Mouse (Mus musculus) forebrain, postnatal 0 days (tissue): ENCODE data around the gene Hdgfl3. TPM values are rescaled to one million over a fixed set of nuclear protein-coding genes. Genes with fewer than 3 reads are reported as not detected.

Source experiments
- ATAC-seq: fragments of 200-750 bp; cut with Nextera tagmentation; 2 replicates; pipeline ENCODE4 v1.8.0; 2017; ENCODE audit warnings: mild to moderate bottlenecking, moderate library complexity
- DNase-seq: peaks from one replicate; pipeline ENCODE4 v3.0.0-alpha.2; 2015
- H3K27ac ChIP-seq: fragments of 300-500 bp; sonication (generic); 2 replicates; pipeline ENCODE4 v1.5.1; 2014; ENCODE audit warnings: low read depth, mild to moderate bottlenecking, antibody characterized with exemption, low read length, moderate library complexity, mixed read lengths
- H3K27me3 ChIP-seq: fragments of 300-500 bp; sonication (generic); 2 replicates; pipeline ENCODE4 v1.6.1; 2014; ENCODE audit warnings: mild to moderate bottlenecking, low read length, mixed read lengths; ENCODE audit not compliant: insufficient read depth
- H3K36me3 ChIP-seq: fragments of 300-500 bp; sonication (generic); 2 replicates; pipeline ENCODE4 v1.6.1; 2014; ENCODE audit warnings: mild to moderate bottlenecking, moderate library complexity; ENCODE audit not compliant: insufficient read depth
- H3K4me1 ChIP-seq: fragments of 300-500 bp; sonication (generic); 2 replicates; pipeline ENCODE4 v1.6.1; 2014; ENCODE audit warnings: antibody characterized with exemption; ENCODE audit not compliant: insufficient read depth
- H3K4me2 ChIP-seq: fragments of 300-500 bp; sonication (generic); 2 replicates; pipeline ENCODE4 v1.6.1; 2014; ENCODE audit warnings: low read depth, mild to moderate bottlenecking, moderate library complexity
- H3K4me3 ChIP-seq: fragments of 300-500 bp; sonication (generic); 2 replicates; pipeline ENCODE4 v1.5.1; 2014; ENCODE audit warnings: low read depth, low read length, mixed read lengths
- H3K9ac ChIP-seq: fragments of 300-500 bp; sonication (generic); 2 replicates; pipeline ENCODE4 v1.6.1; 2014; ENCODE audit warnings: mild to moderate bottlenecking
- H3K9me3 ChIP-seq: fragments of 300-500 bp; sonication (generic); 2 replicates; pipeline ENCODE4 v1.6.1; 2016; ENCODE audit warnings: low read length
- CTCF ChIP-seq: sonication (generic); IDR thresholded peaks from 2 replicates; pipeline ENCODE4 v1.5.1; 2016; ENCODE audit warnings: antibody characterized with exemption, control low read depth, low read depth
- WGBS: fragments of 180-500 bp; shearing (Covaris S2); extraction: QIAGEN DNeasy Blood & Tissue Kit; methylation state at CpG from one replicate; pipeline ENCODE4 v1.1.7; 2014; 5-methylcytosine and 5-hydroxymethylcytosine counted together
- polyA plus RNA-seq: library from polyadenylated mRNA; unstranded; fragments of >200 nt; fragmentation: Nextera tagmentation; extraction: Ambion mirVana; gene quantifications from 2 replicates; pipeline ENCODE4 v1.2.1, GENCODE M21; 2015
- total RNA-seq: library from RNA; depleted of rRNA; stranded (reverse); fragments of >200 nt; gene quantifications from 2 replicates; pipeline ENCODE4 v1.2.3, GENCODE M21; 2014

Hdgfl3 gene
- total and polyA plus RNA-seq, 2 experiments from 2014 or later = 62.5 to 191 TPM

- peak; percentile 79 for DNase-seq
- Histone ChIP-seq H3K36me3 (no peaks in the 10 kb centered on the region), H3K9me3 (no peaks in the 10 kb centered on the region), H3K4me1 (peaks cover 21% of the 10 kb centered on the region), H3K9ac (peak overlapping the region; percentile 95), H3K4me2 (peak overlapping the region; percentile 61), H3K4me3 (peak overlapping the region; percentile 98), H3K27ac (peak overlapping the region; percentile 95), H3K27me3 (no peaks in the 10 kb centered on the region)
- TF ChIP-seq CTCF = no peak
- 3% methylated on average over 93 of the region's 103 CpGs for WGBS
- ATAC-seq = peak; percentile 78
These were observed 539 bp downstream of the Hdgfl3 start for GRCm38 (mm10) chr7:81933601-81934266.

- H3K9ac ChIP-seq = peak overlapping the region; percentile 95
- peak overlapping the region; percentile 61 for H3K4me2 ChIP-seq
- H3K4me1 ChIP-seq = peaks cover 21% of the 10 kb centered on the region
- 2% methylated on average over 23 of the region's 23 CpGs for WGBS
- TF ChIP-seq CTCF = no peak
- DNase-seq (peak; percentile 53), ATAC-seq (no peak)
- peak overlapping the region; percentile 95 for H3K27ac ChIP-seq
- H3K27me3 ChIP-seq = no peaks in the 10 kb centered on the region
- peak overlapping the region; percentile 98 for H3K4me3 ChIP-seq
- H3K9me3 ChIP-seq = no peaks in the 10 kb centered on the region
- no peaks in the 10 kb centered on the region for H3K36me3 ChIP-seq
These were observed 1.1 kb downstream of the Hdgfl3 start for GRCm38 (mm10) chr7:81933061-81933600.

GRCm38 (mm10) chr7:81932521-81933045, 1.7 kb downstream of the Hdgfl3 start:
- no peak overlapping the region for H3K27ac ChIP-seq
- H3K36me3 ChIP-seq = no peaks in the 10 kb centered on the region
- ATAC-seq (no peak), DNase-seq (no peak)
- peak overlapping the region; percentile 98 for H3K4me3 ChIP-seq
- H3K27me3 ChIP-seq = no peaks in the 10 kb centered on the region
- H3K4me1 ChIP-seq = peaks cover 21% of the 10 kb centered on the region
- H3K4me2 ChIP-seq = peak overlapping the region; percentile 61
- TF ChIP-seq CTCF = no peak
- WGBS = 15% methylated on average over 5 of the region's 5 CpGs
- H3K9me3 ChIP-seq = no peaks in the 10 kb centered on the region
- H3K9ac ChIP-seq = peak overlapping the region; percentile 95

GRCm38 (mm10) chr7:81928998-81929397, 5.3 kb downstream of the Hdgfl3 start:
- no peak overlapping the region for H3K4me2 ChIP-seq
- no peaks in the 10 kb centered on the region for H3K9me3 ChIP-seq
- DNase-seq (no peak), ATAC-seq (no peak)
- no peak overlapping the region for H3K4me3 ChIP-seq
- TF ChIP-seq CTCF = no peak
- H3K27ac ChIP-seq = no peak overlapping the region
- WGBS = 74% methylated on average over 7 of the region's 7 CpGs
- H3K4me1 ChIP-seq = peaks cover 23% of the 10 kb centered on the region
- H3K36me3 ChIP-seq = no peaks in the 10 kb centered on the region
- H3K9ac ChIP-seq = no peak overlapping the region
- no peaks in the 10 kb centered on the region for H3K27me3 ChIP-seq

GRCm38 (mm10) chr7:81921379-81921952, 12.8 kb downstream of the Hdgfl3 start:
- 65% methylated on average over 1 of the region's 1 CpGs for WGBS
- TF ChIP-seq CTCF = no peak
- H3K36me3 ChIP-seq = no peaks in the 10 kb centered on the region
- H3K9ac ChIP-seq = no peak overlapping the region
- no peak overlapping the region for H3K4me3 ChIP-seq
- DNase-seq = no peak
- H3K27me3 ChIP-seq = no peaks in the 10 kb centered on the region
- H3K27ac ChIP-seq = no peak overlapping the region
- no peaks in the 10 kb centered on the region for H3K9me3 ChIP-seq
- H3K4me1 ChIP-seq = no peaks in the 10 kb centered on the region
- no peak overlapping the region for H3K4me2 ChIP-seq
- no peak for ATAC-seq

- Histone ChIP-seq H3K9ac (no peak overlapping the region), H3K27ac (no peak overlapping the region), H3K27me3 (no peaks in the 10 kb centered on the region), H3K4me1 (no peaks in the 10 kb centered on the region), H3K9me3 (no peaks in the 10 kb centered on the region), H3K4me2 (no peak overlapping the region), H3K4me3 (no peak overlapping the region), H3K36me3 (no peaks in the 10 kb centered on the region)
- no peak for DNase-seq
- no peak for ATAC-seq
- no peak for TF ChIP-seq CTCF
- 88% methylated on average over 4 of the region's 4 CpGs for WGBS
These were observed 14.0 kb downstream of the Hdgfl3 start for GRCm38 (mm10) chr7:81920314-81920713.

GRCm38 (mm10) chr7:81918316-81918715, 16.0 kb downstream of the Hdgfl3 start:
- H3K36me3 ChIP-seq = no peaks in the 10 kb centered on the region
- H3K4me2 ChIP-seq = no peak overlapping the region
- DNase-seq = no peak
- H3K4me1 ChIP-seq = no peaks in the 10 kb centered on the region
- no peaks in the 10 kb centered on the region for H3K27me3 ChIP-seq
- WGBS = 50% methylated on average over 5 of the region's 5 CpGs
- H3K9me3 ChIP-seq = no peaks in the 10 kb centered on the region
- no peak overlapping the region for H3K9ac ChIP-seq
- no peak for ATAC-seq
- H3K4me3 ChIP-seq = no peak overlapping the region
- no peak overlapping the region for H3K27ac ChIP-seq
- TF ChIP-seq CTCF = no peak
